Mouse (Mus musculus) embryonic facial prominence, embryonic 14.5 days (tissue): Measurements from ENCODE around the gene Kif3c. TPM values are rescaled to one million over a fixed set of nuclear protein-coding genes. Genes with fewer than 3 reads are reported as not detected.
"Not testable (repeated sequence)": the region's sequence is repeated elsewhere in the genome, so short reads cannot be mapped to it uniquely, and the experiment has no call there.

Experiments
- ATAC-seq: fragments of 200-750 bp; cut with Nextera tagmentation; 2 replicates; pipeline ENCODE4 v1.8.0; 2017; ENCODE audit warnings: low read depth, moderate number of reproducible peaks, moderate TSS enrichment
- DNase-seq: peaks from one replicate; pipeline ENCODE4 v3.0.0-alpha.2; 2015; ENCODE audit warnings: low spot score
- H3K27ac ChIP-seq: fragments of 300-500 bp; sonication (generic); replicated peaks from 2 replicates; pipeline ENCODE4 v1.5.1; 2014; ENCODE audit warnings: low read depth, mild to moderate bottlenecking, low read length, moderate library complexity
- H3K27me3 ChIP-seq: fragments of 300-500 bp; sonication (generic); replicated peaks from 2 replicates; pipeline ENCODE4 v1.6.1; 2014; ENCODE audit warnings: low read length; ENCODE audit not compliant: control insufficient read depth, insufficient read depth
- H3K36me3 ChIP-seq: fragments of 300-500 bp; sonication (generic); 2 replicates; pipeline ENCODE4 v1.6.1; 2014; ENCODE audit warnings: low read length, mixed read lengths; ENCODE audit not compliant: control insufficient read depth, insufficient read depth
- H3K4me1 ChIP-seq: fragments of 300-500 bp; sonication (generic); 2 replicates; pipeline ENCODE4 v1.6.1; 2014; ENCODE audit warnings: antibody characterized with exemption, low read length; ENCODE audit not compliant: control insufficient read depth, insufficient read depth
- H3K4me2 ChIP-seq: fragments of 300-500 bp; sonication (generic); 2 replicates; pipeline ENCODE4 v1.6.1; 2014; ENCODE audit warnings: low read depth, mild to moderate bottlenecking, low read length, moderate library complexity, mixed read lengths
- H3K4me3 ChIP-seq: fragments of 300-500 bp; sonication (generic); 2 replicates; pipeline ENCODE4 v1.5.1; 2014; ENCODE audit warnings: low read depth, mild to moderate bottlenecking, low read length
- H3K9ac ChIP-seq: fragments of 300-500 bp; sonication (generic); 2 replicates; pipeline ENCODE4 v1.6.1; 2014; ENCODE audit warnings: low read depth, mild to moderate bottlenecking, low read length, moderate library complexity, mixed read lengths
- H3K9me3 ChIP-seq: fragments of 300-500 bp; sonication (generic); 2 replicates; pipeline ENCODE4 v1.6.1; 2016; ENCODE audit warnings: low read length; ENCODE audit not compliant: control insufficient read depth
- WGBS: fragments of 180-500 bp; shearing (Covaris S2); extraction: QIAGEN DNeasy Blood & Tissue Kit; methylation state at CpG from one replicate; pipeline ENCODE4 v1.1.7; 2014; 5-methylcytosine and 5-hydroxymethylcytosine counted together
- polyA plus RNA-seq: library from polyadenylated mRNA; unstranded; fragments of >200 nt; fragmentation: Nextera tagmentation; extraction: Ambion mirVana; gene quantifications from 2 replicates; pipeline ENCODE4 v1.2.1, GENCODE M21; 2014

Gene Kif3c
- polyA plus RNA-seq, 1 experiment from 2014 or later: 11.1 TPM

- no peaks in the 10 kb centered on the region for H3K27me3 ChIP-seq
- DNase-seq: peak; percentile 86
- no peak overlapping the region for H3K27ac ChIP-seq
- no peak overlapping the region for H3K4me3 ChIP-seq
- H3K4me1 ChIP-seq: no peaks in the 10 kb centered on the region
- peaks cover 47% of the 10 kb centered on the region for H3K36me3 ChIP-seq
- no peak overlapping the region for H3K4me2 ChIP-seq
- H3K9me3 ChIP-seq: no peaks in the 10 kb centered on the region
- H3K9ac ChIP-seq: no peak overlapping the region
- 35% methylated on average over 12 of the region's 12 CpGs for WGBS
- ATAC-seq: peak; percentile 81
Observed at GRCm38 (mm10) chr12:3390577-3391262, 25.8 kb downstream of the Kif3c start.

- Histone ChIP-seq H3K36me3 (peaks cover 42% of the 10 kb centered on the region), H3K27me3 (no peaks in the 10 kb centered on the region), H3K9me3 (no peaks in the 10 kb centered on the region), H3K4me3 (no peak overlapping the region), H3K4me2 (no peak overlapping the region), H3K4me1 (no peaks in the 10 kb centered on the region), H3K27ac (no peak overlapping the region), H3K9ac (no peak overlapping the region)
- WGBS: 84% methylated on average over 1 of the region's 1 CpGs
- DNase-seq (no peak), ATAC-seq (no peak)
Observed at GRCm38 (mm10) chr12:3391276-3391675, 26.3 kb downstream of the Kif3c start.

DNA sequence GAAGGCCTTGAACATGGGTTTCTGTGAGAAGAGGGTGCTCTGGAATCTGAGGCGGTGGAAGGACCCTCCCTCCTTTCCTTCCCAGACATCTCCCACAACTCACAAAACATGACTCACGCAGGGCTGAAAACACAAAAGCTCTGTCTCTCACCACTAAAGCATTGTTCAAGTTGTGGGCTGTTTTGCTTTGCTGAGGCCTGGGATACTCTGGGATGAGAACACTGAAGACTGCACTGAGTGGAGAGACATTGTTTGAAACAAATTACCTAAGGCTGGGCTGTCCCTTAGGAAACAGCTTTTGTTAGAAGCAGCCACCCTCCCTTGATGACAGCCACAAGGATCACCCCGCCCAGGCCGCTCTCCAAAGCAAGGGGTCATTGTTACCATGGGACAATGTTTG is 28.2 kb downstream of the Kif3c start:
- no peak for ATAC-seq
- DNase-seq: no peak
- H3K9ac ChIP-seq: no peak overlapping the region
- H3K4me3 ChIP-seq: no peak overlapping the region
- H3K4me2 ChIP-seq: no peak overlapping the region
- H3K4me1 ChIP-seq: no peaks in the 10 kb centered on the region
- no peaks in the 10 kb centered on the region for H3K9me3 ChIP-seq
- no peak overlapping the region for H3K27ac ChIP-seq
- H3K36me3 ChIP-seq: peaks cover 39% of the 10 kb centered on the region
- 78% methylated on average over 4 of the region's 4 CpGs for WGBS
- H3K27me3 ChIP-seq: no peaks in the 10 kb centered on the region

DNA sequence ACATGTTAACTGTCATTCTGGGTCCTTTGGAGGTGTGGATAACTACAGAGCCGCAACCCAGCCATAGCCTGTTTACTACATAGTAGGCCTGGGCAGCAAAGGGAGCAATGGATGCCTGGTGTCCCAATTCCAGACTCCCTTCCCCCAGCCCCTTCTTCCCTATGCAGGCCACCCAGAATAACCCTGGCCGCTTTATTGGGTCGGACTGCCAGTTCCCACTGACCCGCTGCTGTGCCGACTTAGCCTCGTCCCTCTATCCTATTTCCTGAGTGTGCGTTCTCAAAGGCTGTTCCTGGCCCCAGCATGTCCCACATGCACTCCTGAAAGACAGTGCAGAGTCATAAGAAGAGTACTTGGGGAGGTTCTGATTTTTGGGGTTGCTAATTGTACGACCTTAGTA is 32.0 kb downstream of the Kif3c start:
- DNase-seq (no peak), ATAC-seq (no peak)
- H3K4me2 ChIP-seq: no peak overlapping the region
- H3K27me3 ChIP-seq: no peaks in the 10 kb centered on the region
- no peaks in the 10 kb centered on the region for H3K4me1 ChIP-seq
- H3K27ac ChIP-seq: no peak overlapping the region
- H3K9ac ChIP-seq: no peak overlapping the region
- no peak overlapping the region for H3K4me3 ChIP-seq
- 91% methylated on average over 8 of the region's 8 CpGs for WGBS
- no peaks in the 10 kb centered on the region for H3K9me3 ChIP-seq
- H3K36me3 ChIP-seq: peaks cover 23% of the 10 kb centered on the region

DNA sequence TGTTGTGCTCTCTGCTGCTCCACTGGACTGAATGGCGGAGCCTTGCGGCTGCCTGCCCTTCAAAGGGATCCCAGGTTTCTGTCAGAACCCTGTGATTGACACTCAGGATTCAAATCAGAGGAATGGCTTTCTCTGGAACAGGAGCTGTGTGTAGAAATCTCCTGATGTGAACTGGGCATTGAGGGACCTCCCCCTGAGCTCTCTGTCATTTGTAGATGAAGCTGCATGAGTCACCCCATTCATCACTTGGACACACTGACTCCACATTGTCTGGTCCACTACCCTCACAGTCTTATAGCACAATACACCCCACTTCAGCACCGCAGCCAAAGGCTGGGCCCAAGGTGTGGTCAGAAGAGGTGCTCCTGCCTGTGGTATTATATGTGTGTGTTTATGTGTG is 40.7 kb downstream of the Kif3c start:
- not testable (repeated sequence) for H3K4me2 ChIP-seq, H3K4me3 ChIP-seq, DNase-seq, H3K27me3 ChIP-seq, H3K27ac ChIP-seq, H3K9me3 ChIP-seq, H3K4me1 ChIP-seq, H3K9ac ChIP-seq, ATAC-seq
- WGBS: 91% methylated on average over 3 of the region's 3 CpGs
- peaks cover 40% of the 10 kb centered on the region for H3K36me3 ChIP-seq

GRCm38 (mm10) chr12:3406585-3406984 is 41.7 kb downstream of the Kif3c start:
- DNase-seq (peak; percentile 13), ATAC-seq (no peak)
- Histone ChIP-seq H3K9ac (no peak overlapping the region), H3K4me2 (no peak overlapping the region), H3K4me1 (no peaks in the 10 kb centered on the region), H3K27me3 (no peaks in the 10 kb centered on the region), H3K36me3 (peaks cover 31% of the 10 kb centered on the region), H3K9me3 (no peaks in the 10 kb centered on the region), H3K4me3 (no peak overlapping the region), H3K27ac (no peak overlapping the region)
- 74% methylated on average over 6 of the region's 6 CpGs for WGBS

- DNase-seq (no peak), ATAC-seq (no peak)
- no peaks in the 10 kb centered on the region for H3K36me3 ChIP-seq
- H3K4me3 ChIP-seq: no peak overlapping the region
- H3K4me1 ChIP-seq: no peaks in the 10 kb centered on the region
- 83% methylated on average over 4 of the region's 4 CpGs for WGBS
- no peak overlapping the region for H3K4me2 ChIP-seq
- no peaks in the 10 kb centered on the region for H3K9me3 ChIP-seq
- H3K9ac ChIP-seq: no peak overlapping the region
- no peak overlapping the region for H3K27ac ChIP-seq
- no peaks in the 10 kb centered on the region for H3K27me3 ChIP-seq
Observed at GRCm38 (mm10) chr12:3414956-3415355, 50.0 kb downstream of the Kif3c start.

DNA sequence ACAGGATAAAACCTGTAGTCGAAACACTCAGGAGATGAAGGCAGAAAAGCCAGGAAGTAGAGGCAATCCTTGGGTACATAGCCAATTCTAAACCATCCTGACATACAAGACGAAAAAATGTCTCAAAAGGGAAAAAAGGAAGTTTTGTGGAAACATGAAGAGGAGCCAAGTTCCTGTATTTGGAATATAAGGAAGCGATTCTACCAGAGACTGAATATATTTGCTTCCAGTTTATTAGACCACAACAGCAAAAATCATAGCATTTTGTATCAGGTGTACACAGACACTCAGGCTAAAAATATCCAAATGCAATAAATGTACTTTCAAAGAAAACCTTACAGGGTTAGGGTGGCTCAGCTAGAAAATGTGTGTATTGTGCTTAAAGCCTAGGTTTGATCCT is 53.8 kb downstream of the Kif3c start:
- 92% methylated on average over 3 of the region's 3 CpGs for WGBS
- Histone ChIP-seq H3K27me3 (no peaks in the 10 kb centered on the region), H3K9ac (no peak overlapping the region), H3K36me3 (0 out of 2 replicates have a peak, but pooled peaks cover 9% of the 10 kb centered on the region), H3K4me2 (no peak overlapping the region), H3K4me1 (no peaks in the 10 kb centered on the region), H3K4me3 (no peak overlapping the region), H3K9me3 (no peaks in the 10 kb centered on the region), H3K27ac (no peak overlapping the region)
- ATAC-seq (no peak), DNase-seq (no peak)

GRCm38 (mm10) chr12:3420519-3420918 is 55.6 kb downstream of the Kif3c start:
- no peak overlapping the region for H3K27ac ChIP-seq
- ATAC-seq (no peak), DNase-seq (no peak)
- no peaks in the 10 kb centered on the region for H3K27me3 ChIP-seq
- 85% methylated on average over 2 of the region's 2 CpGs for WGBS
- H3K36me3 ChIP-seq: 0 out of 2 replicates have a peak, but pooled peaks cover 9% of the 10 kb centered on the region
- peaks cover 4% of the 10 kb centered on the region; the same call in 1 of the 2 replicates for H3K4me1 ChIP-seq
- no peak overlapping the region for H3K4me3 ChIP-seq
- H3K4me2 ChIP-seq: no peak overlapping the region
- H3K9me3 ChIP-seq: no peaks in the 10 kb centered on the region
- no peak overlapping the region for H3K9ac ChIP-seq
